Mouse (Mus musculus): ENCODE results near the gene Sirpa.

- TF ChIP-seq CTCF (IDR thresholded peaks at IDR 0.05; ENCODE audit: control insufficient read depth, insufficient read depth, low read length) (no peak), POLR2A (IDR thresholded peaks at IDR 0.05; ENCODE audit: borderline replicate concordance, control insufficient read depth, low read depth, low read length) (no peak)
These were observed 37.3 kb downstream of the Sirpa start for GRCm38 (mm10) chr2:129629786-129630531.
